Mouse (Mus musculus): ENCODE results near the gene 5830411N06Rik.
A peak's percentile ranks its signal among the peaks of the same experiment; 100 is the strongest.

Gene 5830411N06Rik

DNA sequence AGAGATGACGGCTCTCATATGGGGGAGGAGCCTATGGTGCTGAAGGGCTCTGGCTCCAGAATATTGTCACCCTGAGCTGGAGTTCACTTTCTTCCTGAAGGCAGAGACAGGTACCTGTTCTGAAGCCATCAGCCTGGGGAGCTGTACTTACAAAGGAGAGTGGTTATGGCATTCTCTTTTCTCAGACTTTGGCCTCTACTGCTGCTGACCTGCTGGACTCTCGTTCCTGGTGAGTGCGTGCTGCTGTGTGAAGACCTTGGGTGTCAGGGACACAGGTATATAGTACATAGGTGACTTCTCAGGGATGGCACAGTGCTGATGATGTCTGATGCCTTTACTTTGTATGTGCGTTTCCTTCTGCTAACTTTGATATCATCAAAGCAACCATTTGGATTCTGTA lies at the start of gene 5830411N06Rik:
5830411N06Rik (plus strand) TSS at position 69 of the 400 bp plus-strand sequence.
- no peak for DNase-seq

DNA sequence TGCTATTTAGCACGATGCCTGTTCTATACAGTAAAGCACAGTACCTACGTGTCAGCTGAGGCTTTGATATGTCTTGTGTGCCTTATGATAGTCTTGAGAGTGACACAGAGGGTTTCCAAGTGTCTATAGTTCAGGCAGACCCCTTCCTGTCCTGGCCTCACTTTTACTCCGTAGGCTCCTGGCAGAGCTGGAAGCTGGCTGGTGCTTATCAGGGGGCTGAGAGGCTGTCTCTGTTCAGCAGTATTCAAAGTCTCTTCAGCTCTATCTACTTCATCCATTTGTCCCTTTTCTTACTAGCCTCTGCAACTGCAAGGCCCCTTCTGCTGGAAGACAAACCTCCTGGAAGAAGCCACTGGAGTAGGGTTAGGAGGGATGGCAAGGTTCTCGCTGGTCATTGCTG lies 46.0 kb upstream of the 5830411N06Rik start:
- no peak for DNase-seq

- no peak for DNase-seq
Observed at GRCm38 (mm10) chr7:140205864-140206263, 41.2 kb upstream of the 5830411N06Rik start, which contains the start of gene Olfr524. Olfr524 (minus strand) TSS chr7:140205964.

GRCm38 (mm10) chr7:140206904-140207303 lies 40.2 kb upstream of the 5830411N06Rik start:
- DNase-seq: no peak

DNA sequence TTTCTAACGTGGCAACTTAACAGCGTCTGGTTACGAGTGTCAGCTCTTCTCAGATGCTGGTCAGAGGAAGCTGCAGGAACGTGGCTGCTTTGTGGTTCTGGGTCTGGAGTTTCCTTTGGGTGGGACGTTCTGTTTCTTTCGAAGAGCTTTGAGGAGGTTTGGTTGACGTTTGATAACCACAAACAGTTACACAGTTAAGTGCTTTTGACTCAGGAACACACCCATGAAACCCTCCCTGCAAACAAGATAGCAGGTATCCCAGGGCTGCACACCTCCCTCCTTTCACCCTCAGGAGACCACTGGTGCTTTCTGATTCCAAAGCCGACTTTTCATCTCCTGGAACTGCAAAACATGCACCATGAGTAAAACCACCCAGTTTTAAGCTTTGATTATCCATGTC lies 38.9 kb upstream of the 5830411N06Rik start:
- DNase-seq: no peak

DNA sequence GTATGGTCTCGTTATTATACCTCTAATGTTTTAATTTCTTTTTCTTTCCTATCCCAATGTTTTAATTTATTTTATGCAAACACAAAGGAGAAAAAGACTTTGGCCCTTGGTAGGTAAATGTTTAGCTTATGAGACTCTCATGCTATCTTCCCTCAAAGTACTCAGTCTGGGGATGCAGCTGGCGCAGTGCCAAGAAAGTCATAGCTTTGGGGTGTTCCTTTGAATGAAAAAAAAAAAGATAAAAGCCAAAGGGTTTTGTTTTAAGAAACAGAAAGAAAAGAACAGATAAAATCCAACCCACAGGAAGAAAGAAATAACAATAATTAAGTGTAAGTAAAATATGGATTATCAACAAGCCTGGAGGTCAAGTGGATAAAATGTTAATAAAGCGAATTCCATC lies 38.4 kb upstream of the 5830411N06Rik start:
- DNase-seq: no peak

GRCm38 (mm10) chr7:140213841-140214240 lies 33.2 kb upstream of the 5830411N06Rik start:
- no peak for DNase-seq

GRCm38 (mm10) chr7:140217967-140218366 lies 29.1 kb upstream of the 5830411N06Rik start, which contains the start of gene Cd163l1:
Cd163l1 (plus strand) TSS chr7:140218267.
- no peak for DNase-seq

DNA sequence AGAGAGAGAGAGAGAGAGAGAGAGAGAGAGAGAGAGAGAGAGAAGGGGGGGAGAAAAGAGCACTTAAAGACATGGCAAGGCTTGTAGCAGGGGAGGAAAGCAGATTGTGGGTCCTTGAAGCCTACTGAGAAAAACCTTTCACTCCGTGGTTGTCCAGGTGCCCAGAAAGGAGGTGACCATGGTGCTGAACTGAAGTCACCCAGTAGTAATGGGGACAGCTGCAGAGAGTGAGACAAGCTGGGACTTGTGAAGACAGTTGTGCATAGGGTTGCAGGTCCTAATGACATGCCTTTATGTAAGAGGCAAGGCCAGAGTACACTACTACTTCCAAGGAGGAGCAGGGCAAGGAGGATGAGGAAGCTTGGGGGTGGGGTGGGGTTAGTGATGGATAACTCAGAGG lies 27.8 kb upstream of the 5830411N06Rik start:
- peak; percentile 5 for DNase-seq

DNA sequence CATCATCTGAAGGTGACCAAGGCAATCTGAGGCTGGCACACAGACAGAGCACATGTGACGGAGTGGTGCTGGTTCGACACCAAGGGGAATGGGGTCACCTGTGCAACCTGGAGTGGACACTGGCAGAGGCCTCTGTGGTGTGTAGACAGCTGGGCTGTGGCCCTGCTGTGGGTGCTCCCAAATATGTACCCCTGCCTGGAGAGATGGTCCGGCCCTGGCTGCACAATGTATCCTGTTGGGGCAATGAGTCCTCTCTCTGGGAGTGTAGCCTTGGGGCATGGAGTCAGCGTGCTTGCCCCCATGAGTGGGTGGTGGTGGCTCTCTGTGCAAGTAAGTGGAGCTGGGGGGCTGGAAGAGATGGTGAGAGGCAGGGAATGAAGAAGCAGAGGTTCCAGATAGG lies 26.7 kb upstream of the 5830411N06Rik start:
- DNase-seq: no peak

- DNase-seq: no peak
Observed at GRCm38 (mm10) chr7:140224209-140224608, 22.9 kb upstream of the 5830411N06Rik start.

GRCm38 (mm10) chr7:140228476-140228875 lies 18.6 kb upstream of the 5830411N06Rik start:
- no peak for DNase-seq

DNA sequence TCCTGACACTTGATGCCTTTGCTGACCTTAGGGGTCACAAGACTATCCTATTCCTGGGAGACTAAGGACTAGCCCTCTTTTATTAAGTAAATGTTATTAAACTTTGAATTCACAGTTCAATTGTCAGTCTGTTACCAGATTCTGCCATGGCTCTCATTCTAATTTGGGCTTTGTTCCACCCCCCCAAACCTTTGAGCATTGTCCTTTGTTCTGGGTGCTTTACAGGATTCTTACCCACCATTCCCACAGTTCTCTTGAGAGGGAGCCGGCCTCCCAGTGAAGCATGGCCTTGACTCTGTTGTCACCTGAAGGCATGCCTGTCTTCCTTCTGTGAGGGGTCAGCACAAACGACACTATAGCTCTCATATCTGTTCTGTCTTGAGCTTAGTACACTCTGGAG lies 16.1 kb upstream of the 5830411N06Rik start:
- DNase-seq: no peak

- no peak for DNase-seq
Observed at GRCm38 (mm10) chr7:140233696-140234095, 13.4 kb upstream of the 5830411N06Rik start.

GRCm38 (mm10) chr7:140253780-140254299 lies 6.8 kb downstream of the 5830411N06Rik start:
- DNase-seq: no peak

DNA sequence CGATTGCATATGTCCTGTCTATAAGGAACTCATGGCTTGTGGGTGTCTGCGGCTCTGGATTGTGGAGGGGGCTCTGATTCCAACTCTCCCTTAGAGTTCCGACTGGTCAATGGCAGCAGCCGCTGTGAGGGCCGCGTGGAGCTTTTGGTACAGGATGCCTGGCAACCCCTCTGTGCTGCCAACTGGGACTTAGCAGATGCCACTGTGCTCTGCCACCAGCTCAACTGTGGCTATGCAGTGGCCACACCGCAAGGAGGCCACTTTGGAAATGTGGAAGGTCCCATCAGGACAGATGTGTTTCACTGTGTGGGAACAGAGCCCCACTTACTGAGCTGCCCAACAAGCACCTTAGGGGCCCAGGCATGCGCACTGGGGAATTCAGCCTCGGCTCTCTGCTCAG lies 48.7 kb downstream of the 5830411N06Rik start:
- DNase-seq: no peak

DNA sequence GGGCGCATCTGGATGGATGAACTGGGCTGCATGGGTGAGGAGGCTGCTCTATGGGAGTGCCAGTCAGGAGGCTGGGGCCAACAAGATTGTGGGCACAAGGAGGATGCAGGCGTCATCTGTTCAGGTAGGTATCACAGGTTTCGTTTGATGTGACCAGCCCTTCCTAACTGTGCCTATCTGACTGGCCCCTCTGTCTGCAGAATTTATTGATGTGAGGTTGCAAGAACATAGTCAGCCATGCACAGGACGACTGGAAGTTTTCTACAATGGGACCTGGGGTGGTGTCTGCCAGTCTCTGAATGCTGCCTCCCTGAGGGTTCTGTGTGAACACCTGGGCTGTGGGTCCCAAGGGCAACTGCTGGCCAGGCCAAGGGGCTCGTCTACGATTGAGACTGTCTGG lies 49.8 kb downstream of the 5830411N06Rik start:
- no peak for DNase-seq

DNA sequence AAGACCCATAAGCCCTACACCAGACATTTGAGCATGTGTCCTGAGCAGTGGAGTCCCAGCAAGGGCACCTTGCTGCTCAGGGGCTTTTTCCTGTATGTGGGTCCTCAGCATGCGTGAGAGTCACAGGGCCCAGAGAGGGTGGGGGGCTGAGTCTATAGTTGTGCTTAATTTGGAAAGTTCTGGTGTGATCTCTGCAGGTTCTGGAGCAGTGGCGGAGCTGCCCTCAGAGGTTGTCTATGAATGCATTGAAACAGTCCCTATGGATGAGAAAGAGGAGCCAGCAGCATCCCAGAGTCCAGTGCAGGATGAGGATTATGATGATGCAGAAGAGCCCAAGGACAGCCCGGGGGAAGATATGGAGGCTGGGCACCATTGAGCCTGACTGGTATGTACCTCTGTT lies 52.3 kb downstream of the 5830411N06Rik start:
- DNase-seq: no peak

GRCm38 (mm10) chr7:140319861-140320385 lies 72.8 kb downstream of the 5830411N06Rik start:
- DNase-seq: no peak

- no peak for DNase-seq
Observed at GRCm38 (mm10) chr7:140320558-140320957, 73.5 kb downstream of the 5830411N06Rik start, which contains the start of gene Olfr525. Olfr525 (plus strand) TSS chr7:140320858.

- no peak for DNase-seq
Observed at GRCm38 (mm10) chr7:140321135-140321534, 74.1 kb downstream of the 5830411N06Rik start.

- no peak for DNase-seq
Observed at GRCm38 (mm10) chr7:140329766-140330304, 82.8 kb downstream of the 5830411N06Rik start.

DNA sequence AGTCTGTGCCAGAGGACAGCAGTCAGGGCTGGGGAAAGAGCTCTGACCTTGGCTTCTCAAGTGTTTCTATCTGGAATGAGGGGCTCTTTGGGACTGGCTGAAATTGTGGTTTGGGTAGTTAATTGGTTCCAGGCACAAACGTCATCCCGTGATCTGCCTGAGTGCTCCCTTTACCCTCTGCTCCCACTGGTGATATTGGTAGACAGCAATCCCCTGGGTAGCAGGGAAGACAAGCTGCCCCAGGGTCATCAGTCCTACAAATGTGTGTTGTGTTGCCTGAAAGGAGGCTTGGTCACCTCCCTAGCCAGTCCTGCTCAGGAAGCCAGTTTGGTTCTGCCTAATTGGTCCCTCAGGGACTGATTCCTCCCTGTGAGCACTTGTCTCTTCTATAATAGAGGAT lies 86.6 kb downstream of the 5830411N06Rik start, which contains the start of gene Olfr527:
Olfr527 (plus strand) TSS at position 301 of the 400 bp plus-strand sequence.
- DNase-seq: no peak
